Mouse (Mus musculus) kidney, postnatal 10 days (tissue): Measurements from ENCODE around the gene Runx2.

Experiments used
- DNase-seq: peaks from one replicate; pipeline ENCODE4 v3.0.0; 2021; ENCODE audit warnings: mixed read lengths

Gene Runx2

DNA sequence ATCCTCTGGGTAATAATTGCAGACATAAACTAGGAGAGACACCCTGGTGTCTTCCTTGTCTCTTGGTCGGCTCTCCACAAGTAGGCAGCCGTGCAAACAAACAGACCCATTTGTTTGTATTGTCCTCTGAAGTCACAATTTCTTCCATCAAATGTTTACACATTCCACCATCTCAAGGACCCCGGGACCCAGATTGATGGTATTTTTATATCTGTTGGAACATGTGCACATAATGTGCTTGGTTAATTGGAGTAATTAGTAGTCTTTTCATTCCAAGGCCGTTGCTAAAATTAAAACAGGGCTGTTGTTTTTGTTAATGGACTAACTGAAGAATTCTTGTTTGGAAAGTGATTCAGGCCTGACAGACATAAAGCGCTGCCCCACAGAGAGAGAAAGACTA lies 236.8 kb downstream of the Runx2 start:
- DNase-seq: no peak

DNA sequence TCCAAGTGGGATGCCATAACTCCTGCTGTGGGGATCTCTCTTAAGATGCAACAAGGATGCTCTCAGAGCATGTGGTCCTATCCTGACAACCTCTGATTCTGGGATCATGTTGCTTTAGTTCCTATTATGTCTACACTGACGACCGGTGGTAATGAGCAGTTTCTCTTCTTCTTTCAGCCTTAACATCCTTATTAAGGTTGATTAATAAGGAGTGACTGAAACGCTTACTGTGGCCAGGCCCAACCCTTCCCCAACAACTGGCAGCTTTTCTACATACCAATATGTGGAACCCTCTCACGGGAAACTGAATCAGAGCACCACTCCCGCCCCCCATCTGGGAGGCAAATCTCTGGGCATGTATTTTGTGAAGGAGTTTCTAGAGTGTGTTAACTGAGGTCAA lies 243.7 kb downstream of the Runx2 start:
- DNase-seq: no peak

DNA sequence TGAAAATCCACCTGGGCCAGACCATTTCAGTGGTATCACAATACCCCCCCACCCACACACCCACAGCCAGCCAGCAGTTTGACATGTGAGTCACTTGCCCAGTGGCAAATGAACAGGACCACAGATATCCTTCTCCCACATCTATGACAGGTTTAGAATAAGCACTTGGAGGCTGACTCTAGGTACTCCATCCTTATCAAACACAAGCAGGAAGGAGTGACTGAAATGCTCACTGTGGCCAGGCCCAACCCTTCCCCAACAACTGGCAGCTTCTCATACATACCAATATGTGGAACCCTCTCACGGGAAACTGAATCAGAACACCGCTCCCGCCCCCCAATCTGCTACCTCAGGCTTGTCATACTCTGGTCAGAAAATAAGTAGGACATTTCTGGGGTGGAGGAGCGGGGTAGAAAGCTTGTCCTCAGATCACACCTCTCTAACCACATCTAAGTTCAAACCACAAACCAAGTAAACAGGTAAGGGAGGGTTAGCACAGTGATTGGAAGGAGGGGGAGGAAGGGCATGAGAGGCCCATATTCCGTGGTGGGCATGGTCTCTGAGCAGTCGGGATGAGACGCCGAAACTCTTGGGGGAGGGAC lies 245.5 kb downstream of the Runx2 start:
- DNase-seq: no peak

DNA sequence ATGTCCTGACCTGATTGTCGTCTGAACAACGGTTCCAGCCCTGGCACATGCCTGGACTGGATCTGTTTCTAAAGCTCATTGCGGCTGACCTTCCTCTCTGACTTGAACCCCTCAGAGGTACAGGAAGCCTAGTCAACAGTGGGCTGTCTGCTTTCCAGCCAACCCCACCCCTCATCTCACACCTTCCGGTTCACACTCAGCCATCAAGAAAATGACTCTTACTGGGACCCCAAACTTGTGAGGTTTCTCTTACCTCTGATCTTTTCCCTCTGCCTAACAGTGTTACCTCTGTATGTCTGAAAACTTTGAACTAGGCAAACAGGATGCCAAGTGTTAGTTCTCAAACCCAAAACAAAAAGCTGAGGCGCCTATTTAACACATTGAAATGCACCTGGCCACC lies 247.6 kb downstream of the Runx2 start:
- DNase-seq: no peak

DNA sequence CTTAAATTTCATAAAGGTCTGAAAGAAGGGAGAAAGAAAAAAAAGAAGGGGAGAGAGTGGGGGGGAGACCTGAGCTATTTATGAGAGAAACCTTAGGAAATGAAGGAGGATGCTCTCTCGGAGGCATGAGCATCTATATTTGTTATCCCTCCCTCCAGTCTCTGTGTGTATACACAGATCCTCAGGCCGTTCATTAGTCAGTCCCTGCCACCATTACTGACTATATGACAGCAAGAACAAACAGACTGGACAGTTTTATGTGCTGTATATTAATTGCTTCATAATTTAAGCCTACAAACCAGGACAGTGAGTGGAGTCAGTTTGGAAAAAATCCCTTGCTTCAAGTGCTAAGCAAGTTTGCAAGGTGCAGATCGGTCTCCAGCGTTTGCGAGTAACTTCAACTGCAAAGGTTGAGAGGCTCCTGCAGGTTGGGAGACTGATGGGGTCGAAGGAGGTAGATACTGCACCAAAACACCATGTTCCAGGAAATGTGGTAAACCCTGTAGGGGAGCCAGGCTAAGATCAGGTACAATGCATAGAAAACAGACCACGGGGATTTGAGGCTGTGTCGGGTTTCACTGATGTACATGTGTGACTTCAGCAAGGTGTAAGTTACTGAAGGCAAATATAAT lies 248.6 kb downstream of the Runx2 start:
- no peak for DNase-seq

DNA sequence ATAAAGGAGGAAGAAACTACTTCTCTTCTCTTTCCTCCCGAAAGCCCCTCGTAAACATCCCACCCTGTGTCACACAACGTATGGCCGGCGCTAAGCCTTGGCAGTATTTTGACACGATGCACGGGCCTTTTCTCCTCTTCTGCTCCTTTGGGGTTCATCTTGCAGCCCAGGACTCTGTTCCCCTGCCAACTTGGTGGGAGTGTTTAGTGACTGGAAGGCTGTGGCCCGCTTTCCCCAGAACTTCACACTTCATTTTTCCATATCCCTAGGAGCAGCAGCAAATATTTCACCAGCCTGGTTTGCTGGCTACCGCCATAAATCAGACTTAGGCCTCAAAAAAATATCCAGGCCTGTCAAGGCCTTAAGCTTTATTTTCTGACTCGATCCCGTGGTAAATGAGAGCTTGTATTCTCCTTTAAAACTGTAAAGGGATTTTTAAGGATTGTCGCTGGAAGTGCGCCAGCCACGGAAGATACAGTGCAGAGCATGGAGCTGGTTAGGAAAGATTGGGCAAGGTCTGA lies 249.2 kb downstream of the Runx2 start:
- peak; percentile 38 for DNase-seq

DNA sequence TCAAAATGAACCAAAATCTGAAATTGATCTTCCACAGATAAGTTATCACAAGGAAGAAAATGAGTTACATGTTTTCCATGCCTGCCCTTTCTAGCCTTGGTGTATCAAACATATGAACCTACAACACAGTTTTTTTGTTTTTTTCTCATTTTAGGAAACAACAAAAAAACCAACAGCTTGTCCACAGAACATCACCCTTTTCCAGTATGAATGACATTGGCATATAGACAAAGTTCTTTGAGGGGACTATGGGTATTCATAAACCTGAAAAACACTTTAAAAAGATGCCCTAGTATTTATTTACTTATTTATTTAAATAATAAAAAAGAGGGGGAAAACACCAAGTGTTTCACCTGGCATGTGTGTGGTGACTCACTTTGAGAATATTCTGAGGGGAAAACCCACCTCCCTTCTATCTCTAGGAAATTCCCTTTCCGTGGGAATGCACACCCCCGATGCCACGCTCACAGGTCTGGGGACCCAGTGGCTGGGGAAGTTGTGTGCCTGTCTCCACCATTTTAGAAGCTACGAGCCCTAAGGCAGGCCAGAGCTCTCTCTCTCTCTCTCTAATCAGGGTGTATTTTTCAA lies 249.9 kb downstream of the Runx2 start:
- no peak for DNase-seq

DNA sequence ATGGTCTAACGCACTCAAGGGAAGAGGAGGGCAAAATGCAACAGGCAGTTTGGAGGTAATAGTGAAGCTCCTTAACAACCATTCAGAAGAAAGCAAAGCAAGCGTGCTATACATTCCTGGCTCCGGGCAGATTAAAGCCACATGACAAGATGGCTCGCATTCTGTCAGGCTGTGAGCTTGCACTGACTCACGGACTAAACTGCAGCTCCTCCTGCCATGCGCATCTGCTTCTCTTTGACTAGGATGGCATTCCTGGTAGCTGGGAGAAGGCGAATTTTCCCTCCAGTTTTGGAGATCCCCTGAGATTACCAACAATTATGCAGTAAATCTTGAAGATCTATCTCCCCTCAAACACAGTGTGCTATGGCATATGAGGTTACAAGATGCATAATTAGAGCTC lies 254.6 kb downstream of the Runx2 start:
- DNase-seq: no peak

DNA sequence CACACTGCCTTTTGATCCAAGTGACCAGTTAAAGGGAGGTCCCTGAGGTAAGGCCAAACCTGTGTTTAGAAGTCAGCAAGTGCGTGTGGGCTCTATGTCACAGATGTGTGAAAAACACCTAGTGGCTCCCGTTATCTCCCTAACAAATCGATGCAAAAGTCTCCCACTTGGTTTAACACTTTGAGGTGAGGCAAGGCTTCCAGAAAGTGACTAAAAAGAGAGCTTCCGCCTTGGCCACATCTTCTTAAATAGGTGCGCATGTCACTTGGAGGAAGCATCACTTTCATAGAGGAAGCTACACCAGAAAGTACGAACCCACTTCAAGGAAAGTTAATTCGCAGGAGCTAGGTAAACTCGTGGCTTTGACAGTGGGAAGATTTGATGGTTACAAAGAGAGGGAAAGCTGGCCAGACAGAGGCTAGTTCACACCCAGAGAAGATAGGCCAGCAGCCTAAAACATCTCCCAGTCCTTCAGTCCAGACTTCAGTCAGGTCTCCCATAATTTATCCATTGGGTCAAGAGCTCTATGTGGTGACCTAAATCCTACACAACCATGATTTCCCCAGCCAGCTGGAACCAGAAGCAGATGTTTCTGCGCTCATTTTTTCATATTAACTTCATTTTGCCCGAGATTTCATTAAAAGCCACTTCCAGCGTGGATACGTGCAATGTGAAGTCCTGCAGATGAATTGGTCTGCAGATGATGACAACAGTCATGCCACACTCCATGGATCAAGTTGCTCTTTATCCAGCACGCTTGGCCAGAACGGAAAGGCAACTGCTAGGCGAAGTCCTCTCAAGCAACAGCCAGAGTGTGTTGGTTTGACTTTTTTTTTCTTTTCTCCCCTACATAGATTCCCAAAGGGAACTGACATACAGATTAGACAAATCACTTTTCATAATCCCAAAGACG lies 257.1 kb downstream of the Runx2 start:
- peak; percentile 11 for DNase-seq

DNA sequence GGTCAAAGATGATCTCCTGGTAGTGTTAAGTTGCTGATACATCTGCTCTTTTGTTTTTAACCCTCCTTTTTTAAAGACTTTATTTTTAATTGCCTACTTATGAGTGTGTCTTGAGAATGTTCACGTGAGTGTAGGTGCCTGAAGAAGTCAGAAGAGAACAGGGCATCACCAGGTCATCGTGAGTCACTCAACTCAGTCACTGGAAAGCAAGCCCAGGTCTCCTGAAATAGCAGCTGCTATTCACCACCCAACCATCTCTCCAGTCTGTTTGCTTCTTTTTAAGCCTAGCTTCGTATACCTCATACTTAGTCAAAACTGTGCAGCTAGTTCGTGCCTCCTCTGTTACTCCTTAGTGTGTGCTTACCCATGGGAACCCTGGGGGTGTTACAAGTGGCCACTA lies 259.7 kb downstream of the Runx2 start:
- DNase-seq: no peak

DNA sequence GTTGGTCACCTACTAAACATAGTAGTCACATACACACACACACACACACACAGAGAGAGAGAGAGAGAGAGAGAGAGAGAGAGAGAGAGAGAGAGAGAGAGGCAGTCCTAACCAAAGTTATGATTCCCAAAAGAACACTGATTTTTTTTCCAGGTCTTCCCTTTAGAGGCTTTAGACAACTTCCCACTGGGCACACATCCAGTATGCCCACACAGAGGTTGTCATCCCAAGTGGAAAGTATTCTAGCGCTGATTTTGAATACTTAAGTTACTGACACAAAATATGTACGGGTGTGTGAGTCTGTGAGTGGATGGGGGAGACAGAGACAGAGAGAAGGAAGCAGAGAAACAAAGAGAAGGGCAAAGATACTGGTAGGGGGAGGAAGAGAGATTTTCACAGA lies 265.0 kb downstream of the Runx2 start:
- DNase-seq: no peak

DNA sequence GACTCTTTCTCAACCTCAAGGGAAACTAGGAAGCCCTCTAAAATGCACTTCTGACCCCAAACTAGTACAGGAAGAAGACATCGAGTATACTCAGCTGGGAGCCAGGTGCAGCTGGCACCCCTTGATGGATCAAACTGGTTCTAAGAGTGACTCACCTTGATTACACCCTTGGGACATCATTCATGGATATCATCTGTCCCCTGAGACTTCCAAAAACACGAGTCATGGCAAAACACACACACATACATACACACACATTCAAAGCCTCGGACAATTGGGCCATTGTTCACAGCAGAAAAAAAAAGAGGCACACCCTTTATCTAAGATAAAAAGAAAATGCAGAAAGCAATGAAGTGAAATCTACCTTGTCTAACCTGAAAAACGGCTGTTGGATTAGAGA lies 266.7 kb downstream of the Runx2 start:
- DNase-seq: no peak

DNA sequence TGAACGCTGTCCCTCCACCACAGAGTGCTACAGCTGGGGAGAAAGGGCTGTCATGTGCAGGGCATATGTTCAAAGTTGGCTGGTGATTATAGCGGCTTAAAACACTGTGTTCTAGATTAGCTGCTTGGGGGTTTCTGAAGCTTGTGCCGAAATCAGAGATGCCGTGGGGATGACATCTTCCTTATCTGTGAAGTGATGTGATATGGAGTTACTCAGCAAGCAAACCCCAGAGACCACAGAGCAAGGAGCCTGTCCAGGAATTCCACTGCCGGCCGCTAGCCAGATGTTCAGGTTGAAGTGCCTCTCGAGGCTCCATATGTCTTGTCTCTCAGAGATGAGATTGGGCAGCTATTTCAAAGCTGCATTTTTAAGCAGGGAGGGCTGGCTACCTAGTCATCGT lies 267.8 kb downstream of the Runx2 start:
- DNase-seq: no peak

DNA sequence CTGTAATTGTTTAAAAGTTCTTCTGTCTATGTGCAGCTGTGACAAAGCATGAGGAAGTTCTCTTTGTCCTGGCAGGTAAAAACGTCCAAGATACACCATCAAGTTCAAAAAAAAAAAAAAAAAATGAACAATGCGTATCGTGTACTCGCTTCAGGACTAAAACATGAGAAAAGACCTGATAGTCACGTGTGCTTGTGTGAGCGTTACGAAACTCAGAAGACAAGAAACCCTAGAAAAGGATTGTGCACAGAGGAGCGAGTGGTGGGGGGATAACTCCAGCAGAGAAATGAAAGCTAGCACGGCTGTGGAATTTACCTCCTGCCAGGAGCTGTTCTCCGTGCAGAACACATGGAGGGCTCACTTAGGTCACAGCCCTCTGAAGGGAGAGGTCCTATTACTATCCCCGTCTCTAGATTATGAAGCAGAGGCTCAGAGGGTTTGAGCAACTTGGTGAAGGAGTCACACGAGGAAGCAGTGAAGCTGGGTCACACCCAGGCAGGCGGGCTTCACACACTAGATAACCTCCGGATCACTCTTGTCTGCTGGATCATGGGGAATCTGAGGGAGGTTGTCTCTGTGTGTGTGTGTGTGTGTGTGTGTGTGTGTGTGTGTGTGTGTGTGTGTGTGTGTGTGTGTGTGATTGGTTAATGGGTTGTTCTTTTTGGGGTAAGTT lies 269.3 kb downstream of the Runx2 start:
- no peak for DNase-seq

DNA sequence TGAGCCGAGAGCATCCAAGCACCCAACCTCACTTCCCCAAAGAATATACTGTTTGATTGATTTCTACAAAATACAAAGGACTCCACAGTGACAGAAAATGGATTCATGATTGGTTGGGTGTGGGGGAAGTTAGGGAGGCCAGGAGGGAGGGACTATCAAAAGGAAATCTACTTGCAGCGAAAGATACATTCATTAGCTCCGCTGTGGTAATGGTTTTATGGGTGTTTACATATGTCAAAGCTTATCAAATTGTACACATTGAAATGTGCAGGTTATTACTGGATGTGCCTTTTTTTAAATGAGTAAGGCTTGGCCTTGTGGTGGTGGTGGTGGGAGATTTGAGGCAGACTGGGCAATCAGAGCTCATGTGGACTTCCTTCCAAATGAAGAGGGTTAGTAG lies 271.9 kb downstream of the Runx2 start:
- DNase-seq: no peak

DNA sequence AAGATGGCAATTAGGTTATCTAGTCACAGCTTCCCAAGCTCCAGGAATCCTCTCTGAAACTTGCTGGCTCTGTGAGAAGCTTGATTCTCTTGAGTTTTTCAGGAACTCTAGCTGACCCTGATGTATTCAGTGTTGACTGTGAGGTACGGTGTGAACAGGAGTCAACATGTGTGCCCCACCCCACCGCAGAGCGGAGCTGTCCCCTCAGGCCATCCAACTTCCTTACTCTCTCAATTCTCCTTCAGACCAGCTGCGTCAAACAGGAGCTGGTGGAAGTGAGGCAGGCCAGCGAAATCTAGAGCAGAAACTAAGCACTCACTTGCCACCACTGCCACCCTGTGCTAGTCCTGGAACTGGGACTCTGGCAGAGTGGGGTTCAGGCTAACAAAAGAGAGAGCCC lies 273.9 kb downstream of the Runx2 start:
- no peak for DNase-seq

DNA sequence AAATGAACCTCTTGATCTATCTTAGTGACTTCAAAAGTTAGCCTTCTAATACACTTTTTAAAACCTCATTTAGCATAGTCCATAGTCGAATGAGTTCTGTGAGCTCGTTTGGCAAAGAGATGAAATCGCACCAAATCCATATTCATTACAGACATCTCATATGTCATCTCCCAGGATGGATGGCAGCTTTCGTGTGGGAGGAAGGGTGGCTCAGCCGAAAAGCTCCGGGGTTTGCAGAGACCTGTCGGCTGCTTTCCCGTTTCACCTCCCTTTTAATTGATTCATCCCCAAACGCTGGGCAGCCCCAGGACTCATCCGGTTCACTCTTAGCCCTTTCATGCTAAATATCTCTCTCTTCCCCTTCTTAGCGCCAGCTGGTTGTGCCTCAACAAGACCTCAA lies 275.7 kb downstream of the Runx2 start:
- no peak for DNase-seq

DNA sequence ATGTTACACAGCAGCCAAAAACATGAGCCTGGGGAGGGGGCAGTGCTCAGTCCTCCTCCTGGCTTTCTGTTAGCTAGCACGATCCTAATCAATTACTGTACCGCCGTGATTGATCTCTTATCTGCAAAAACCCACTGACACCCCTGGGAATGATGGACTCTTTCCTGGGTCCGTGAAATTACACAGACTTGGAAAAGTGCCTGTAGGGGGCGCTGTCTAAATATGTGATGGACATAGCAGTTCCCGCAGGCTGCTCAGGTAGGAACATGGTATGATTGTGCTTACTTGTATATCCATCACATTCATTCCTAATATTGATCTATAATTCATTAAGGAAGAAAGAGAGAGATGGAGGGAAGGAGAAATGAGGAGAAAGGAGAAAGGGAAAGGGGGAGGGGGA lies 284.6 kb downstream of the Runx2 start:
- peak; percentile 28 for DNase-seq

DNA sequence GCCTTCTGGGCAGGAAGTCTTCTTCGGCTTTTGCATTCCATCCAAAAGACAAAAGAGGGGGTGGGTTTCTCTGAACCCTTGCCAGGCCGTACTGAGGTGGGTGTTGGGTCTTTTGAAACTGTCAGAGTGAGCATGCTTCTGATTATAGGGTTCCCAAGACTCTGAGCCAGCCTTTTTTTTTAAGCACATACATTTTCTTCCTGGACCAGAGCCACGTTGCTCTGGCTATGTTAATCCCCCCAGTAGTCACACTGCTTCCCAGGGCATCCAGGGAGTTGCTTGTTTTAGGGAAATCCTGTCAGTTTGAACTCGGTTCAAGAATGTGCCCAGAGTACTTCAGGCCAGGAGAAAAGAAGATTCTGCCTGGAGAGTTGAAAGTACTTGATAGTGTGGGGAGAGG lies 286.0 kb downstream of the Runx2 start:
- no peak for DNase-seq

DNA sequence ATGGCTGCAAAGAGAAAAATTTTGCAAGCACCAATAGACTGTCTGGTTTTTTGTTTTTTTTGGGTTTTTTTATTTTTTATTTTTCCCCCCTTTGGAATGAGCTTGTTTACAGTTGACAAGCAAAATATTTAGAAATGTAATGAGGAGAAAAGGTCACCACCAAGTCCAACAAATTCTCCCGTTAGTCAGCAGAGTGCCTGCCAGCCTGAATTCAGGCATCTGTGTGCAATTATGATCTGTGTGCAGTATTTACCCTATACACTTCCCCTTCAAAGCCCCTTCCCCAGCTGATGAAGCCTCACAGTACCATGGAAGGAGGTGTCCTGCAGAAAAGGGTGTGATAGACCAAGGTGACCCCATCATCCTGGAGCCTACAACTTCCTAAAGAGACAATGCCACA lies 290.5 kb downstream of the Runx2 start:
- DNase-seq: no peak

DNA sequence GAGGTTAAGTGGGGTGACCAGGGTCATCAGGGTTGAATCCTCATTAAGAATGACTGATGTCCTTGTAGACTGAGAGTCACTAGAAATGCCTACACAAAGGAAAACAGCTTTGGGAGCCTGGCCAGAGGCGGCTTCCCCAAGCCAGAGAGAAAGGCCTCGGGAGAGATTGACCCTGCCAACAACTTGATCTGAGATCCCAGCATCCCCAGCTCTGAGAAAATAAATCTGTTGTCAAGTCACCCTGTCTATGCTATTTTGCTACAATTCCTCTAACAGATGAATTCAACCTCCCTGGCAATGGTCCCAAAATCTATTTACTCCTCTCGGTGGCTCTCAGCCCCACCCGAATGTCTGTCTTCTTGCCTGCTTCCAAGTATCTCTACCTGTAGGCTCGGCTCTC lies 291.7 kb downstream of the Runx2 start:
- peak; percentile 41 for DNase-seq

DNA sequence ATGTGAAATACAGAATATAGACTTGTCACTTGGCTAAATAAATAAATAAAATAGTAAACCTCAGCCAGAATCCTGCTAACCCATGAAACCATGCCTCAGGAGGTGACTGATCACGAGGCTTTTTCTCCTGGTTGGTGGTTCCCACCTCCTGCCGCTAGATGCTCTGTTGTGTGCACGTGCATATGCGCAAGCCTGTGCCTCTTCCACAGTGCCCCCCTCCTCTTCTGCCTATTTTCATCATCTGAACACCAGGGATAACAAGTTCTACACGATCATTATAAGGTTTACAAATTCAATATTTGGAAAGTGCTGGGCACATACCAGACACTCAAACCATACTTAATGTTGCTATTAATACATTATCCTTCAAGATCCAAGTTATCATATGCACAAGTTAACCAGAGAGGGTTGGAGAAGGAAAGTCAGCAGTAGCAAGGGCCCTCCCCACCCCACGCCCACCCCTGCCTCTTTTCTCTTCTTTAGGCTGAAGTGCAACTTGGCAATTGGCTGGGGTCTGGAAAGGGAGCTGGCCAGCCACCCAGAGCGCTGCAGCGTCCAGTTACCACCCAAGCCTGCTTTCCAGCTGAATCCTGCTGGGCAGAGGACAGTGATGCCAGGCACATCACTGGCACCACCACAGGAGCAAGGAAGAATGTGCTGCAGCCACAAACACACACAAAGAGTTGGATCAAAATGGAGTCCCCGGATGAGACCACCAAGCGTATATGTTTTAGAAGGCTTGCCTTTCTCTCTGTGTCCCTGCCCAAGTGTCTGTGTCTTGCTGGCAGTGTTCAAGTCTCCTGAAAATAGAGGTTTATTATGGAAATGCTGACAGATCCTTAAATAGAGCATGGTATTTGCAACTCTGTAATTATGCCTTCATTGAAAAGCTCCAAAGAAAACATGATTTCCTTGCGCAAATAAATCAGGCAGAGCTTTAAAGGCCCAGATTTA lies 294.2 kb downstream of the Runx2 start:
- DNase-seq: no peak
